Mouse (Mus musculus) embryonic facial prominence, embryonic 10.5 days (tissue): Measurements from ENCODE around the gene Ephx1. TPM values are rescaled to one million over a fixed set of nuclear protein-coding genes. Genes with fewer than 3 reads are reported as not detected.
"Not testable (repeated sequence)": the region's sequence is repeated elsewhere in the genome, so short reads cannot be mapped to it uniquely, and the experiment has no call there.

Source experiments
- DNase-seq: peaks from one replicate; pipeline ENCODE4 v3.0.0-alpha.2; 2017; ENCODE audit warnings: low spot score
- H3K27ac ChIP-seq: fragments of 300-500 bp; sonication (generic); replicated peaks from 2 replicates; pipeline ENCODE4 v1.5.1; 2016; ENCODE audit warnings: mild to moderate bottlenecking
- H3K27me3 ChIP-seq: fragments of 300-500 bp; sonication (generic); replicated peaks from 2 replicates; pipeline ENCODE4 v1.6.1; 2016; ENCODE audit warnings: low read depth, mild to moderate bottlenecking; ENCODE audit not compliant: poor library complexity, severe bottlenecking
- H3K36me3 ChIP-seq: fragments of 300-500 bp; sonication (generic); replicated peaks from 2 replicates; pipeline ENCODE4 v1.6.1; 2016; ENCODE audit warnings: mild to moderate bottlenecking, moderate library complexity
- H3K4me1 ChIP-seq: fragments of 300-500 bp; sonication (generic); 2 replicates; pipeline ENCODE4 v1.6.1; 2016
- H3K4me3 ChIP-seq: fragments of 300-500 bp; sonication (generic); 2 replicates; pipeline ENCODE4 v1.5.1; 2016; ENCODE audit warnings: mild to moderate bottlenecking, moderate library complexity
- H3K9me3 ChIP-seq: fragments of 300-500 bp; sonication (generic); 2 replicates; pipeline ENCODE4 v1.6.1; 2016; ENCODE audit warnings: mild to moderate bottlenecking
- WGBS: fragments of 180-500 bp; shearing (Covaris S2); methylation state at CpG from one replicate; pipeline ENCODE4 v1.1.7; 2016; 5-methylcytosine and 5-hydroxymethylcytosine counted together
- polyA plus RNA-seq: library from polyadenylated mRNA; unstranded; fragments of >200 nt; fragmentation: Nextera tagmentation; extraction: Ambion mirVana; gene quantifications from 2 replicates; pipeline ENCODE4 v1.2.1, GENCODE M21; 2016

Gene Ephx1
- polyA plus RNA-seq, 1 experiment from 2014 or later = 0.46 TPM

GRCm38 (mm10) chr1:180941726-180942125 is 79.0 kb downstream of the Ephx1 start:
- WGBS = 2% methylated on average over 18 of the region's 18 CpGs
- Histone ChIP-seq H3K27ac (peak overlapping the region; percentile 86), H3K27me3 (peaks cover 76% of the 10 kb centered on the region)

DNA sequence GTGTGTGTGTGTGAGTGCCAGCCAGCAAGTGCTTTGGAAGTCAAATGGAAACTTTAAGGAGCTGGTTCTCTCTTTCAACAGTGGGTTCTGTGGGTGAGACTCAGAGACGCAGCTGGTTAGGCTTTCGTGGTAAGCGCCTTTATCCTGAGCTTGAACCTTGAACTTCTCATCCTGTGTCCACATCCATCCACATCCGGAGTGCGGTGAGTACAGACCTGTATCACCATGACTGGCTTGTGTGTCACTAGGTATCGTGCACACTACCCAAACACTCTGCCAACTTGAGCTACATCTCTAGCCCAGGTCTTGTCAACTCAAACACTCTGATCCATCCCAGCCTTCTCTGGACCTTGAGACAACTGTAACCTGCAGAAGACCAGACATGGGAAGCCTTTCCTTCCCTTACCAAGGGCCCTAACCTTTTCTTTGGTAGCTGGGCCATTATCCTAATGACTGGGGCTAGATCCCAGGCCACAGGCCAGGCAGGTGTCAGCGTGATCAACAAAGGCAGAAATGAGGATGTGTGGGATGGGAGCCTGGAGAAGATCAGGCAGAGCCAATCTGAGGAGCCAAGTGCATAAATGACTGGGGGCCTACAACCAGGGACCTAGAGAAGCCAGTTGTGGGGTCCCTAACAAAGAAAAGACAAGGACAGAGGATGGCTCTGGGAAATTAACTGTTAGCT is 79.8 kb downstream of the Ephx1 start:
- Histone ChIP-seq H3K9me3 (no peaks in the 10 kb centered on the region), H3K4me1 (peaks cover 57% of the 10 kb centered on the region), H3K4me3 (peak overlapping the region; percentile 83; the same call in 1 of the 2 replicates), H3K36me3 (no peaks in the 10 kb centered on the region), H3K27ac (no peak overlapping the region), H3K27me3 (peaks cover 84% of the 10 kb centered on the region)
- WGBS = 80% methylated on average over 7 of the region's 7 CpGs
- no peak for DNase-seq

More at GRCm38 (mm10) chr1:180941726-180942125, 79.0 kb downstream of the Ephx1 start:
- H3K36me3 ChIP-seq = no peaks in the 10 kb centered on the region
- no peaks in the 10 kb centered on the region for H3K9me3 ChIP-seq
- no peak for DNase-seq
- H3K4me3 ChIP-seq = peak overlapping the region; percentile 83
- peaks cover 57% of the 10 kb centered on the region for H3K4me1 ChIP-seq

DNA sequence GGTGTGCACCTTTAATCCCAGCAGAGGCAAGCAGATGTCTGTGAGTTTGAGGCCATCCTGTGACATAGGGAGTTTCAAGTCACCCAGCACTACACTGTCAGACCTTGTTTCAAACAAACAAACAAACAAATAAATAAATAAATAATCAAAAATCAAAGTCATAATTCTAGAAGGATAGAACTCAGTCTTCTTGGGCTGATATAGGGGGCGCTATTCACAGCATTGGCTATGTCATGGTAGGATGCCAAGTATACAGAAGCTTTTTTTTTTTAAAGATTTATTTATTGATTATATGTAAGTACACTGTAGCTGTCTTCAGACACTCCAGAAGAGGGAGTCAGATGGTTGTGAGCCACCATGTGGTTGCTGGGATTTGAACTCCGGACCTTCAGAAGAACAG is 81.9 kb downstream of the Ephx1 start:
- not testable (repeated sequence) for H3K36me3 ChIP-seq, H3K4me3 ChIP-seq, DNase-seq, H3K9me3 ChIP-seq, H3K27ac ChIP-seq
- peaks cover 51% of the 10 kb centered on the region for H3K4me1 ChIP-seq
- 82% methylated on average over 2 of the region's 2 CpGs for WGBS
- H3K27me3 ChIP-seq = peaks cover 88% of the 10 kb centered on the region

- H3K27ac ChIP-seq, H3K36me3 ChIP-seq, H3K9me3 ChIP-seq, DNase-seq, H3K4me3 ChIP-seq: not testable (repeated sequence)
- WGBS = 12% methylated on average over 13 of the region's 13 CpGs
- H3K27me3 ChIP-seq = peaks cover 87% of the 10 kb centered on the region
- peaks cover 45% of the 10 kb centered on the region for H3K4me1 ChIP-seq
Measured at GRCm38 (mm10) chr1:180937631-180938030, 83.1 kb downstream of the Ephx1 start.

DNA sequence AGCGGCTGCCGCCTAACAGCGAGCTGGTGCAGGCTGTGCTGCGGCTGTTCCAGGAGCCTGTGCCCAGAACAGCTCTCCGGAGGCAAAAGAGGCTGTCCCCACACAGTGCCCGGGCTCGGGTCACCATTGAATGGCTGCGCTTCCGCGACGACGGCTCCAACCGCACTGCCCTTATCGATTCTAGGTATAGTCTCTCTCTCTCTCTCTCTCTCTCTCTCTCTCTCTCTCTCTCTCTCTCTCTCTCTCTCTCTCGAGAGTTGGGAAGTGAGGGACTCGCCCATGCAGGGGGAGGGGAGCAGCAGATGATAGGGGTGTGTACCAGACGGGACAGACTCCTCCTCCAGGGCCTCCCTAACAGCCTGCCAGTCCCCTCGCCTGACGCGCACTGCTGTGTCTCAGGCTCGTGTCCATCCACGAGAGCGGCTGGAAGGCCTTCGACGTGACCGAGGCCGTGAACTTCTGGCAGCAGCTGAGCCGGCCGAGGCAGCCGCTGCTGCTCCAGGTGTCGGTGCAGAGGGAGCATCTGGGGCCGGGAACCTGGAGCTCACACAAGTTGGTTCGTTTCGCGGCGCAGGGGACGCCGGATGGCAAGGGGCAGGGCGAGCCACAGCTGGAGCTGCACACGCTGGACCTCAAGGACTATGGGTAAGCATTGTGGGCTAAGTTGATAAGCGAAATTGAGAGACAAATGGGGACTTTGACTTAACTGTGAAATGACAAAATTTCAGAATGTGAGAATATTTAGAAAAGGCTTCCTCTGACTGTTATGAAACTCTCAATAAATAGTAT is 83.9 kb downstream of the Ephx1 start:
- Histone ChIP-seq H3K4me1 (peaks cover 36% of the 10 kb centered on the region), H3K27me3 (peaks cover 83% of the 10 kb centered on the region), H3K4me3 (peak overlapping the region; percentile 49)
- not testable (repeated sequence) for H3K27ac ChIP-seq, H3K36me3 ChIP-seq, H3K9me3 ChIP-seq
- DNase-seq = peak; percentile 56
- WGBS = 2% methylated on average over 41 of the region's 41 CpGs

DNA sequence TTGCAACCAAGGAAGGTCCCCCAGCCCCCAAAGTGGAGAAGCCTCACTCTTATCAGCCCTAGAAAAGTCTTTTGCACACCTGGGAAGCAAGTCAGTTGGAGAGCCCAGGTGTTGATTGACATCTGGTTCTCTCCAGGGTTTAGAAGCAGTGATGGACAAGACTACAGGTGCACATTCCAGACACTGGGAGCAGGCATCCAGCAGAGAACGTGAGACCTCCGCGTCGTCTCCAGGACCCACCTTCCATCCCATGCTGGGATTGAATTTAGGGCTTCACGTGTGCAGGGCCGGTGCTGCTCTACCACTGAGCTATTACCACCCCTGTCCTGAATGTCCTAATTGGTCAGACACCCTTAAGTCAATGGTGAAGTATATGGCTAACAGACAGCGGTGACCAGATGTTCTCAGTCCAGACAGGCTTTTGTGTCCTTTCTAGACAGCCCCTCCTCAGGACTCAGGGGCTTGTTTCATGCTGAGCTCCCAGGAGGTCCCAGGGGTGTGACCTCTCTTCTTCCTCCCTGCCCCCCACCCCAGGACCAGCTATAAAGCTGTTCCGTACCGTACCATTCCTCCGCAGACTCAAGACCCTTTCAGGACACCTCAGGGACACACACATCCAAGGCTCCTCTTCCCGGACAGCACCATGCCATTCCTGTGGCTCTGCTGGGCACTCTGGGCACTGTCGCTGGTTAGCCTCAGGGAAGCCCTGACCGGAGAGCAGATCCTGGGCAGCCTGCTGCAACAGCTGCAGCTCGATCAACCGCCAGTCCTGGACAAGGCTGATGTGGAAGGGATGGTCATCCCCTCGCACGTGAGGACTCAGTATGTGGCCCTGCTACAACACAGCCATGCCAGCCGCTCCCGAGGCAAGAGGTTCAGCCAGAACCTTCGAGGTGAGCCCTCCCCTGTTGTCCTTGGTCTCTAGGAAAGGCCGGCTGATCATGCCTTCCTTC is 86.0 kb downstream of the Ephx1 start, which contains the start of gene Lefty1:
Lefty1 (plus strand) TSS at position 556 of the 953 bp plus-strand sequence.
- H3K4me3 ChIP-seq = no peak within 1 kb of the TSS
- H3K36me3 ChIP-seq = no peaks in the 10 kb centered on the region
- WGBS = 12% methylated on average over 21 of the region's 21 CpGs
- H3K9me3 ChIP-seq = no peaks in the 10 kb centered on the region
- H3K27ac ChIP-seq = no peak within 1 kb of the TSS
- peaks cover 62% of the 10 kb centered on the region for H3K27me3 ChIP-seq
- DNase-seq = no peak
- H3K4me1 ChIP-seq = peaks cover 28% of the 10 kb centered on the region

GRCm38 (mm10) chr1:180933659-180934058 is 87.0 kb downstream of the Ephx1 start:
- WGBS = 15% methylated on average over 6 of the region's 6 CpGs
- H3K9me3 ChIP-seq = no peaks in the 10 kb centered on the region
- no peak overlapping the region for H3K27ac ChIP-seq
- H3K36me3 ChIP-seq = no peaks in the 10 kb centered on the region
- H3K4me1 ChIP-seq = peaks cover 28% of the 10 kb centered on the region
- peaks cover 61% of the 10 kb centered on the region for H3K27me3 ChIP-seq
- DNase-seq = no peak
- no peak overlapping the region for H3K4me3 ChIP-seq

DNA sequence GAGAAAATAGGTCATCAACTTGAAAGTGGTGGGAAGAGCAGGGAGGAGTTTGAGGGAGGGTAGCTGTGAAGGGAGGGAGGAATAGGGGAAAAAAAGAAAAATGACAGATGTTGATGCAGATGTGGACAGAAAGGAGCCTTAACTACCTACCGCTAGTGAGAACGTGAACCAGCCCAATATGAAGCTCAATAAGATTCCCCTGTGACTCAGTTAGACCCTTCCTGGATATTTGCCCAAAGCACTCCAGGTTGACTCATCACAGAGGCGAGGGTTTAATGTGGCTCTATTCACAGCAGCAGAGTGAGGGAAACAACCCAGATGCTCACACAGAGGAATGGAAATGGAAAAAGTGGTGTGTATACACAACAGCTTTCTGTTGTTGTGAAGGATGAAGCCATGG is 89.6 kb downstream of the Ephx1 start:
- H3K27ac ChIP-seq = no peak overlapping the region
- no peaks in the 10 kb centered on the region for H3K9me3 ChIP-seq
- H3K27me3 ChIP-seq = peaks cover 38% of the 10 kb centered on the region
- WGBS = 83% methylated on average over 3 of the region's 3 CpGs
- no peak overlapping the region for H3K4me3 ChIP-seq
- no peaks in the 10 kb centered on the region for H3K36me3 ChIP-seq
- H3K4me1 ChIP-seq = peaks cover 9% of the 10 kb centered on the region; the same call in 1 of the 2 replicates
- no peak for DNase-seq

- Histone ChIP-seq H3K27me3 (peaks cover 23% of the 10 kb centered on the region), H3K36me3 (no peaks in the 10 kb centered on the region), H3K27ac (no peak overlapping the region), H3K4me1 (0 out of 2 replicates have a peak, but pooled peaks cover 3% of the 10 kb centered on the region), H3K4me3 (no peak overlapping the region), H3K9me3 (no peaks in the 10 kb centered on the region)
- WGBS = 60% methylated on average over 2 of the region's 2 CpGs
- no peak for DNase-seq
Measured at GRCm38 (mm10) chr1:180929599-180929998, 91.1 kb downstream of the Ephx1 start.

DNA sequence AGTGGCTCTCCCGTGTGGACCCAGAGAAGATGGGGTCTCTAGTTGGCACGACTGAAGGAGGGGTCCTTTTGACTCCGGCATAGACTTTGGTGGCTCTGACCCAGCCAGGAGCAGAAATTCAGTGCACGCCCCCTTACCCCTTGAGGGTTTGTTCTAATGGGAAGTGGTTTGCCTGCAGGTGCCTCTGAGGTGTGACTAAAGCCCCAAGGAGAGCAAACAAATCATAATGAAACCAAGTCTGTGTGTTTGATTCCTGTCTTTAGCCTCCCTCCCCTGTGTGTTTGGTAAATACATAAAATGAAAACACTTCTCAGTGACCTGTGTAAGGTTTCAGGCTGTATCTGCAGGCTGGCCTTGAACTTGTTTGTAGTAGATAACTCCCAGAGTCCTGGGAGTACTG is 94.4 kb downstream of the Ephx1 start:
- no peak overlapping the region for H3K27ac ChIP-seq
- H3K9me3 ChIP-seq = no peaks in the 10 kb centered on the region
- H3K27me3 ChIP-seq = no peaks in the 10 kb centered on the region
- H3K4me1 ChIP-seq = no peaks in the 10 kb centered on the region
- 83% methylated on average over 4 of the region's 4 CpGs for WGBS
- H3K36me3 ChIP-seq = no peaks in the 10 kb centered on the region
- H3K4me3 ChIP-seq = no peak overlapping the region
- DNase-seq = no peak
